Mouse (Mus musculus) thymus, adult 18-20 months (tissue): ENCODE data around the gene Mmadhc.

Experiments
- DNase-seq, 2 experiments: peaks; one replicate each; pipeline ENCODE4 v3.0.0; 2022; ENCODE audit warnings: mixed read lengths in 2 of 2

The Mmadhc gene

DNA sequence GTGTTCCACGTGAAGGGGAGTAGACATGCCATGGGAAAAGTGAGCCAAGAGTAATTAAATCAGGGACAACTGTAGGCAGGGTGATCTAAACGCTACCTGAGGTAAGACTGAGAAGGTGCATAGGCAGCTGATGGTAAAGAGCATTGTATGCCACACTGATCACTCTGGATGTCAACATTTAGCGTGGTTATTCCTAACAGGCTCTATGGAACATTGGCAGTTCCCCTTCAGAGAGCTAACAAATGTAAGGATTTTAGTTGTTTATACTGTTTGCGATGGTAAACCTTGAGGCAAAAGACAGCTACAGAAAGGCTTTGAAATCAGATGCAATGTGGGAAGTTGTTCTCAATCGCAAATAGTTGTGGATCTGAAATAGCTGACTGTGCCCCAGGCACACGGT, 32.5 kb downstream of the Mmadhc start:
- no peak for DNase-seq

DNA sequence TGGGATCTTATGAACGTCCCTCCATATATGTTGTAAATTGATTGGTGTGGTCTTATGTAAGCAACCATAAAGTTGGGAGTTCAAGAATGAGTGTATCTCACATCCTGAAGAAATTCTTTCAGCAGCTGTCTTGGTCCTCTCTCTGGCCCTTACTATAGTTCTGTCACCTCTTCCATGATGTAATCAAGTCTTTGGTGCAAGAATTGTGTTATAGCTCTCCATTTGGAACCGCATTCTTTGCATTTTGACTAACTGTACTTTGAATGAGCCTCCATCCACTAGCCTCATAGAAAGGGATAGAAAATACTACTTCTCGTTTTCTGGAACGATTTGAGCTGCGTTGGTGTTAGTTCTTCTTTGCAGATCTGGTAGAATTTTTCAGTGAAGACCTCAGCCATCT, 41.6 kb downstream of the Mmadhc start:
- DNase-seq, result no peak

DNA sequence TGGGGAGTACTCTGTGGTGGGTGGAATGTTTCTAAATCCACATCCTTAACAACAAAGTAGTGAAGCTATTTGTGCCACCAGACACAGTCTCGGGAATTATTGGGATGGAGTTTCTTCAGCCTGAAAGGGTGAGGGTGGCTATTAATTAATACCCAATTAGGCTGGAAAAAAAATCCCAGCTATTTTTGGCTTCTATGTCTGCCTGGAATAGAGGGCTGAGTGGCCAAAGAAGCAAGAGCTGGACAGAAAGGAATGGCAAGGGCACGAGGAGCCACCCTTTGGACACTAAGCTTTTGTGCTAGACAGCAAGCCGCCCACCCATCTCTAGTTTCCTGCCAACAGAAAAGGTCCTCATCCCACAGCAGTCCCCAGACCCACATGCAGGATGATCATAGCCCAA, 48.0 kb downstream of the Mmadhc start:
- DNase-seq, result no peak

DNA sequence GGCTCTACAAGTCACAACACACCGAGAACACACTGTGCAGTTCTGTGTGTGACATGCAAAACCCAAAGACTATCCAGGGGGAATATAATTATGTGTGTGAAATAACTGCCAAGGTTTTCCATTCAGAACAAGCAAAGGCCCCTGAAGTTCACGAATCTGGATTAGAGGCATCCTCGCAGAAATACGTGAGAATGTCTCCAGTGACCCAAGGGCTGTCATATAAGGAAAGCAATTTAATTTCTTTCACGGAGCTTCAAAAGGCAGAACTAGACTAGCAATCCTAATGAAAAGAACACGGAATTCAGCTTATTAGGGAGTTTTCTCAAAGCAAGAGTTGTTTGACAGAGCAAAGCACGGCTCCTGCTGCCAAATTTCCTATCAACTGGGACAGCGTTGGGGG, 63.1 kb downstream of the Mmadhc start:
- no peak for DNase-seq
